Mouse (Mus musculus): Measurements from ENCODE around the gene Mmadhc. TPM values are rescaled to one million over a fixed set of nuclear protein-coding genes. Genes with fewer than 3 reads are reported as not detected.

Gene Mmadhc
- total RNA-seq, 2 experiments from 2014 or later: 97.9 to 111 TPM

DNA sequence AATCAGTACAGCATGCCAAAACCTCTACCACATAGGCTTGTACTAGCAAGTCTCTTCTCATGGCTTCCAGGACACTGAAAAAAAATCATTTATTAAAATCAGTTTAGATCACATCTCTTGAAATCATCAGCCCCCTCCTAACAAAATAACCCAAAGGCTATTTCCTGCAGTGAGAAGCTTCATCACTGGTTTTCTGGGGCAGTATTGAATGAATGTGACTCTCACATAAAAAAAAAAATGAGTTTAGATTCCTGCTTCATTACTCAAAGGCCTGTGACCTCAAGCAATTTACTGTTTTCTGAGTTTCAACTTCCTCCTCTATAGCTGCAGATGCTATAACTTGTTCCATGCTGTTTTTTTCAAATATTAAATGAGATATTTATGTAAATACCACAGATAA is 29.6 kb downstream of the Mmadhc start:
- no peak for DNase-seq (ENCODE audit: low spot score in 2 of 2)

DNA sequence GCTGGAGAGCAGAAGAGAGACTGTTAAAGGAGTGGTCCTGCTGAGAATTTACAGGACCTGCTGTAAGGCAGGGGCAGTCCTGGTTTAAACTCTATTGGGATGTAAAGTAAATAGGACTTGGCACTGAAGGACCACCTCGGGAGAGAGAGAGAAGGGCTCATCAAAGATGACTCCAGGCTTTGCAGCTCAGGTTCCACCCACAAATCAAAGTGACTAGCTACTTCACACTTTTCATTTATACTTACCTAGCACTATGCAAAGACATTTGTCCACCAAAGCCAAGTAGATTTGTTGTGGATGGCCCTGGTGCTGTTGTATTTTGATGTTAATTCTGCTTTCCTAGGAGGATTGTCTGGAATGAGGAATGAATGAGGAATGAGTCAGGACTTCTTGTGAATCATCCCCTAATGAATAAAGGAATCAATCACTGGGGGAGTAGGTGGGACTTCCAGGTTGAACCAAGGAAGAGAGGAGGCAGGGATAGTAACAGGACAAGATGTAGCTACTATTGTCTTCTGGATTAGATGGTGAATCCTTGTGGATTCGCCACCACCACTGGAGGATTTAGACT is 31.3 kb downstream of the Mmadhc start:
- DNase-seq (ENCODE audit: low spot score in 2 of 2): no peak

DNA sequence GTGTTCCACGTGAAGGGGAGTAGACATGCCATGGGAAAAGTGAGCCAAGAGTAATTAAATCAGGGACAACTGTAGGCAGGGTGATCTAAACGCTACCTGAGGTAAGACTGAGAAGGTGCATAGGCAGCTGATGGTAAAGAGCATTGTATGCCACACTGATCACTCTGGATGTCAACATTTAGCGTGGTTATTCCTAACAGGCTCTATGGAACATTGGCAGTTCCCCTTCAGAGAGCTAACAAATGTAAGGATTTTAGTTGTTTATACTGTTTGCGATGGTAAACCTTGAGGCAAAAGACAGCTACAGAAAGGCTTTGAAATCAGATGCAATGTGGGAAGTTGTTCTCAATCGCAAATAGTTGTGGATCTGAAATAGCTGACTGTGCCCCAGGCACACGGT is 32.5 kb downstream of the Mmadhc start:
- no peak for DNase-seq (ENCODE audit: low spot score in 2 of 2)

DNA sequence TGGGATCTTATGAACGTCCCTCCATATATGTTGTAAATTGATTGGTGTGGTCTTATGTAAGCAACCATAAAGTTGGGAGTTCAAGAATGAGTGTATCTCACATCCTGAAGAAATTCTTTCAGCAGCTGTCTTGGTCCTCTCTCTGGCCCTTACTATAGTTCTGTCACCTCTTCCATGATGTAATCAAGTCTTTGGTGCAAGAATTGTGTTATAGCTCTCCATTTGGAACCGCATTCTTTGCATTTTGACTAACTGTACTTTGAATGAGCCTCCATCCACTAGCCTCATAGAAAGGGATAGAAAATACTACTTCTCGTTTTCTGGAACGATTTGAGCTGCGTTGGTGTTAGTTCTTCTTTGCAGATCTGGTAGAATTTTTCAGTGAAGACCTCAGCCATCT is 41.6 kb downstream of the Mmadhc start:
- DNase-seq (ENCODE audit: low spot score in 2 of 2): no peak

DNA sequence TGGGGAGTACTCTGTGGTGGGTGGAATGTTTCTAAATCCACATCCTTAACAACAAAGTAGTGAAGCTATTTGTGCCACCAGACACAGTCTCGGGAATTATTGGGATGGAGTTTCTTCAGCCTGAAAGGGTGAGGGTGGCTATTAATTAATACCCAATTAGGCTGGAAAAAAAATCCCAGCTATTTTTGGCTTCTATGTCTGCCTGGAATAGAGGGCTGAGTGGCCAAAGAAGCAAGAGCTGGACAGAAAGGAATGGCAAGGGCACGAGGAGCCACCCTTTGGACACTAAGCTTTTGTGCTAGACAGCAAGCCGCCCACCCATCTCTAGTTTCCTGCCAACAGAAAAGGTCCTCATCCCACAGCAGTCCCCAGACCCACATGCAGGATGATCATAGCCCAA is 48.0 kb downstream of the Mmadhc start:
- DNase-seq (ENCODE audit: low spot score in 2 of 2): no peak

DNA sequence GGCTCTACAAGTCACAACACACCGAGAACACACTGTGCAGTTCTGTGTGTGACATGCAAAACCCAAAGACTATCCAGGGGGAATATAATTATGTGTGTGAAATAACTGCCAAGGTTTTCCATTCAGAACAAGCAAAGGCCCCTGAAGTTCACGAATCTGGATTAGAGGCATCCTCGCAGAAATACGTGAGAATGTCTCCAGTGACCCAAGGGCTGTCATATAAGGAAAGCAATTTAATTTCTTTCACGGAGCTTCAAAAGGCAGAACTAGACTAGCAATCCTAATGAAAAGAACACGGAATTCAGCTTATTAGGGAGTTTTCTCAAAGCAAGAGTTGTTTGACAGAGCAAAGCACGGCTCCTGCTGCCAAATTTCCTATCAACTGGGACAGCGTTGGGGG is 63.1 kb downstream of the Mmadhc start:
- no peak for DNase-seq (ENCODE audit: low spot score in 2 of 2)

Other genes starting within 250 kb of the Mmadhc start
- gene Lypd6, start 230.4 kb downstream of the Mmadhc start, total RNA-seq (2021): 10 to 100 TPM in 1 of 2 experiments, 1 to 10 TPM in 1; 2.8 to 22.8 TPM